Mouse (Mus musculus) heart, embryonic 12.5 days (tissue): ENCODE results near the gene Map3k5. TPM values are rescaled to one million over a fixed set of nuclear protein-coding genes. Genes with fewer than 3 reads are reported as not detected.

Experiments
- ATAC-seq: fragments of 200-750 bp; cut with Nextera tagmentation; 2 replicates; pipeline ENCODE4 v1.8.0; 2017; ENCODE audit warnings: moderate TSS enrichment, moderate library complexity; ENCODE audit not compliant: insufficient number of reproducible peaks, low FRiP score
- H3K27ac ChIP-seq: fragments of 300-500 bp; sonication (generic); 2 replicates; pipeline ENCODE4 v1.5.1; 2016; ENCODE audit warnings: mild to moderate bottlenecking, moderate library complexity; ENCODE audit not compliant: poor library complexity, severe bottlenecking
- H3K27me3 ChIP-seq: fragments of 300-500 bp; sonication (generic); replicated peaks from 2 replicates; pipeline ENCODE4 v1.6.1; 2016; ENCODE audit warnings: mild to moderate bottlenecking, moderate library complexity
- H3K36me3 ChIP-seq: fragments of 300-500 bp; sonication (generic); 2 replicates; pipeline ENCODE4 v1.6.1; 2016; ENCODE audit warnings: mild to moderate bottlenecking, moderate library complexity
- H3K4me1 ChIP-seq: fragments of 300-500 bp; sonication (generic); replicated peaks from 2 replicates; pipeline ENCODE4 v1.6.1; 2016; ENCODE audit warnings: mild to moderate bottlenecking
- H3K4me2 ChIP-seq: fragments of 300-500 bp; sonication (generic); 2 replicates; pipeline ENCODE4 v1.6.1; 2016; ENCODE audit warnings: mild to moderate bottlenecking, moderate library complexity
- H3K4me3 ChIP-seq: fragments of 300-500 bp; sonication (generic); 2 replicates; pipeline ENCODE4 v1.5.1; 2016; ENCODE audit warnings: mild to moderate bottlenecking
- H3K9ac ChIP-seq: fragments of 300-500 bp; sonication (generic); 2 replicates; pipeline ENCODE4 v1.6.1; 2016; ENCODE audit warnings: mild to moderate bottlenecking, moderate library complexity
- H3K9me3 ChIP-seq: fragments of 300-500 bp; sonication (generic); replicated peaks from 2 replicates; pipeline ENCODE4 v1.6.1; 2016; ENCODE audit warnings: mild to moderate bottlenecking, moderate library complexity
- WGBS: fragments of 180-500 bp; shearing (Covaris S2); methylation state at CpG from one replicate; pipeline ENCODE4 v1.1.7; 2016; 5-methylcytosine and 5-hydroxymethylcytosine counted together
- polyA plus RNA-seq: library from polyadenylated mRNA; unstranded; fragments of >200 nt; fragmentation: Nextera tagmentation; extraction: Ambion mirVana; gene quantifications from 2 replicates; pipeline ENCODE4 v1.2.1, GENCODE M21; 2016

Gene Map3k5
- polyA plus RNA-seq, 1 experiment from 2014 or later, result 4.8 TPM

- Histone ChIP-seq H3K27ac (no peak overlapping the region), H3K36me3 (no peaks in the 10 kb centered on the region), H3K4me3 (peak overlapping the region; percentile 28), H3K9ac (no peak overlapping the region), H3K27me3 (no peaks in the 10 kb centered on the region), H3K4me1 (peaks cover 44% of the 10 kb centered on the region), H3K4me2 (peak overlapping the region; percentile 47; the same call in 1 of the 2 replicates), H3K9me3 (no peaks in the 10 kb centered on the region)
- ATAC-seq, result no peak
- WGBS, result 54% methylated on average over 4 of the region's 4 CpGs
These were observed 1.6 kb downstream of the Map3k5 start for GRCm38 (mm10) chr10:19935821-19936367.

GRCm38 (mm10) chr10:19936961-19937708 is 2.9 kb downstream of the Map3k5 start:
- no peaks in the 10 kb centered on the region for H3K27me3 ChIP-seq
- H3K9ac ChIP-seq, result peak overlapping the region; percentile 7; the same call in 1 of the 2 replicates
- H3K27ac ChIP-seq, result no peak overlapping the region
- H3K9me3 ChIP-seq, result no peaks in the 10 kb centered on the region
- peak overlapping the region; percentile 53 for H3K4me2 ChIP-seq
- ATAC-seq, result no peak
- H3K36me3 ChIP-seq, result no peaks in the 10 kb centered on the region
- peaks cover 49% of the 10 kb centered on the region for H3K4me1 ChIP-seq
- peak overlapping the region; percentile 21 for H3K4me3 ChIP-seq
- WGBS, result 60% methylated on average over 9 of the region's 9 CpGs

- Histone ChIP-seq H3K4me1 (peaks cover 45% of the 10 kb centered on the region), H3K4me3 (no peak overlapping the region), H3K9ac (no peak overlapping the region), H3K27me3 (no peaks in the 10 kb centered on the region), H3K36me3 (no peaks in the 10 kb centered on the region), H3K27ac (no peak overlapping the region), H3K4me2 (no peak overlapping the region), H3K9me3 (no peaks in the 10 kb centered on the region)
- no peak for ATAC-seq
- 74% methylated on average over 6 of the region's 6 CpGs for WGBS
These were observed 4.5 kb downstream of the Map3k5 start for GRCm38 (mm10) chr10:19938738-19939137.

- H3K4me3 ChIP-seq, result no peak overlapping the region
- H3K36me3 ChIP-seq, result no peaks in the 10 kb centered on the region
- ATAC-seq, result no peak
- 57% methylated on average over 8 of the region's 8 CpGs for WGBS
- H3K27me3 ChIP-seq, result no peaks in the 10 kb centered on the region
- H3K27ac ChIP-seq, result no peak overlapping the region
- H3K4me1 ChIP-seq, result peaks cover 45% of the 10 kb centered on the region
- no peak overlapping the region for H3K9ac ChIP-seq
- H3K9me3 ChIP-seq, result no peaks in the 10 kb centered on the region
- no peak overlapping the region for H3K4me2 ChIP-seq
These were observed 5.0 kb downstream of the Map3k5 start for GRCm38 (mm10) chr10:19939282-19939705.

- H3K4me3 ChIP-seq, result no peak overlapping the region
- peaks cover 45% of the 10 kb centered on the region for H3K4me1 ChIP-seq
- H3K9me3 ChIP-seq, result no peaks in the 10 kb centered on the region
- H3K9ac ChIP-seq, result no peak overlapping the region
- WGBS, result 78% methylated on average over 7 of the region's 7 CpGs
- no peaks in the 10 kb centered on the region for H3K36me3 ChIP-seq
- ATAC-seq, result no peak
- H3K27ac ChIP-seq, result no peak overlapping the region
- no peaks in the 10 kb centered on the region for H3K27me3 ChIP-seq
- no peak overlapping the region for H3K4me2 ChIP-seq
These were observed 5.9 kb downstream of the Map3k5 start for GRCm38 (mm10) chr10:19940127-19940526.

- Histone ChIP-seq H3K4me2 (no peak overlapping the region), H3K27ac (no peak overlapping the region), H3K4me1 (peaks cover 45% of the 10 kb centered on the region), H3K9me3 (no peaks in the 10 kb centered on the region), H3K4me3 (no peak overlapping the region), H3K36me3 (no peaks in the 10 kb centered on the region), H3K27me3 (no peaks in the 10 kb centered on the region), H3K9ac (no peak overlapping the region)
- WGBS, result 86% methylated on average over 8 of the region's 8 CpGs
- ATAC-seq, result no peak
These were observed 6.4 kb downstream of the Map3k5 start for GRCm38 (mm10) chr10:19940626-19941025.

GRCm38 (mm10) chr10:19941063-19941462 is 6.8 kb downstream of the Map3k5 start:
- Histone ChIP-seq H3K27ac (0 out of 2 replicates have a peak overlapping the region, but pooled peaks have one; percentile 16), H3K36me3 (no peaks in the 10 kb centered on the region), H3K9me3 (no peaks in the 10 kb centered on the region), H3K4me3 (no peak overlapping the region), H3K4me1 (peaks cover 45% of the 10 kb centered on the region), H3K27me3 (no peaks in the 10 kb centered on the region), H3K9ac (no peak overlapping the region), H3K4me2 (no peak overlapping the region)
- no peak for ATAC-seq
- 17% methylated on average over 6 of the region's 6 CpGs for WGBS

- no peak for ATAC-seq
- WGBS, result 80% methylated on average over 9 of the region's 9 CpGs
- Histone ChIP-seq H3K27me3 (no peaks in the 10 kb centered on the region), H3K36me3 (no peaks in the 10 kb centered on the region), H3K4me2 (no peak overlapping the region), H3K9ac (no peak overlapping the region), H3K27ac (no peak overlapping the region), H3K9me3 (no peaks in the 10 kb centered on the region), H3K4me3 (no peak overlapping the region), H3K4me1 (peaks cover 40% of the 10 kb centered on the region)
These were observed 7.6 kb downstream of the Map3k5 start for GRCm38 (mm10) chr10:19941914-19942313.

GRCm38 (mm10) chr10:19942621-19943020 is 8.3 kb downstream of the Map3k5 start:
- no peaks in the 10 kb centered on the region for H3K27me3 ChIP-seq
- peaks cover 33% of the 10 kb centered on the region for H3K4me1 ChIP-seq
- H3K27ac ChIP-seq, result no peak overlapping the region
- ATAC-seq, result no peak
- H3K36me3 ChIP-seq, result no peaks in the 10 kb centered on the region
- no peak overlapping the region for H3K4me2 ChIP-seq
- no peak overlapping the region for H3K4me3 ChIP-seq
- H3K9me3 ChIP-seq, result no peaks in the 10 kb centered on the region
- 94% methylated on average over 3 of the region's 3 CpGs for WGBS
- H3K9ac ChIP-seq, result no peak overlapping the region

- ATAC-seq, result no peak
- no peak overlapping the region for H3K9ac ChIP-seq
- no peaks in the 10 kb centered on the region for H3K9me3 ChIP-seq
- H3K4me3 ChIP-seq, result no peak overlapping the region
- no peak overlapping the region for H3K27ac ChIP-seq
- WGBS, result 83% methylated on average over 7 of the region's 7 CpGs
- peaks cover 15% of the 10 kb centered on the region for H3K4me1 ChIP-seq
- H3K27me3 ChIP-seq, result no peaks in the 10 kb centered on the region
- no peaks in the 10 kb centered on the region for H3K36me3 ChIP-seq
- H3K4me2 ChIP-seq, result no peak overlapping the region
These were observed 11.4 kb downstream of the Map3k5 start for GRCm38 (mm10) chr10:19945651-19946050.

GRCm38 (mm10) chr10:19946644-19947043 is 12.4 kb downstream of the Map3k5 start:
- H3K27me3 ChIP-seq, result no peaks in the 10 kb centered on the region
- H3K27ac ChIP-seq, result no peak overlapping the region
- H3K9ac ChIP-seq, result no peak overlapping the region
- no peak overlapping the region for H3K4me3 ChIP-seq
- H3K36me3 ChIP-seq, result no peaks in the 10 kb centered on the region
- H3K4me1 ChIP-seq, result 0 out of 2 replicates have a peak, but pooled peaks cover 8% of the 10 kb centered on the region
- no peaks in the 10 kb centered on the region for H3K9me3 ChIP-seq
- no peak for ATAC-seq
- 88% methylated on average over 6 of the region's 6 CpGs for WGBS
- no peak overlapping the region for H3K4me2 ChIP-seq
